Mouse (Mus musculus) bone marrow, adult 2 months (tissue): ENCODE data around the gene Ccdc187. TPM values are rescaled to one million over a fixed set of nuclear protein-coding genes. Genes with fewer than 3 reads are reported as not detected.

Experiments
- H3K27ac ChIP-seq: fragments of 200-500 bp; 2 replicates; pipeline ENCODE4 v1.5.1; 2012; ENCODE audit warnings: low read depth, mild to moderate bottlenecking, control low read depth, inconsistent platforms, low read length; ENCODE audit not compliant: control insufficient read depth, poor library complexity, insufficient read depth
- H3K4me1 ChIP-seq: fragments of 200-500 bp; 2 replicates; pipeline ENCODE4 v1.6.1; 2011; ENCODE audit warnings: low read length; ENCODE audit not compliant: control insufficient read depth, insufficient read depth
- H3K4me3 ChIP-seq: fragments of 200-500 bp; replicated peaks from 2 replicates; pipeline ENCODE3; 2011; ENCODE audit warnings: mild to moderate bottlenecking, low read depth, low read length, control low read depth; ENCODE audit not compliant: control insufficient read depth
- CTCF ChIP-seq: fragments of 200-500 bp; IDR thresholded peaks from 2 replicates; pipeline ENCODE4 v1.5.1; 2011; ENCODE audit warnings: low read length, control low read depth; ENCODE audit not compliant: control insufficient read depth, insufficient read depth
- POLR2A ChIP-seq: fragments of 200-500 bp; IDR thresholded peaks from 2 replicates; pipeline ENCODE4 v1.6.1; 2011; ENCODE audit warnings: low read depth, mild to moderate bottlenecking, control low read depth, low read length, borderline replicate concordance; ENCODE audit not compliant: control insufficient read depth
- WGBS: fragments of 180-500 bp; shearing (Covaris S2); methylation state at CpG from one replicate; pipeline ENCODE4 v1.1.7; 2018; 5-methylcytosine and 5-hydroxymethylcytosine counted together
- polyA plus RNA-seq: library from polyadenylated mRNA; stranded (reverse); fragments of >200 nt; gene quantifications from 2 replicates; pipeline ENCODE4 v1.2.4, GENCODE M21; 2011; ENCODE audit warnings: low replicate concordance; ENCODE audit not compliant: missing spikeins, insufficient read depth, insufficient read length

Gene Ccdc187
- polyA plus RNA-seq, 1 experiment = not detected

DNA sequence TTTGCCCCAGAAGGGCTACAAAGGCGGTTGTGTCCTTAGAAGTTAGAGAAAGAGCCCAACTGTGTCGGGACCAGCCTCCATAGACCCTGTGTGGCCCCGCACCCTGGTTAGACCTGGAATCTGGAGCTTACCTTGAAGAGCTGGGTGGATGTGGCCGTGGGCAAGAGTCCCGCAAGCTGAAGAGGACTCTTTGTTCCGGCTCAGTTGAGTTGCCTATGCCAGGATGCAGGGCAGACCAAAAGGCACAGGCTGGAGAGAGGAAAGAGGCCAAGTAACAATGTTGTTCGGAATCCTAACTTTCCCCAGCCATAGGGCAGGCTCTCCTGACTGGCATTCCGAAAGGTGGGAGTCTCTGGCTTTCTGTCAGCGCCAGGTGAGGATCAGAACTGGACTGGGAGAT is 24.8 kb upstream of the Ccdc187 start:
- TF ChIP-seq CTCF (no peak), POLR2A (no peak)
- WGBS = 80% methylated on average over 9 of the region's 9 CpGs
- peaks cover 4% of the 10 kb centered on the region for H3K4me1 ChIP-seq
- H3K27ac ChIP-seq = no peak overlapping the region
- H3K4me3 ChIP-seq = no peak overlapping the region

DNA sequence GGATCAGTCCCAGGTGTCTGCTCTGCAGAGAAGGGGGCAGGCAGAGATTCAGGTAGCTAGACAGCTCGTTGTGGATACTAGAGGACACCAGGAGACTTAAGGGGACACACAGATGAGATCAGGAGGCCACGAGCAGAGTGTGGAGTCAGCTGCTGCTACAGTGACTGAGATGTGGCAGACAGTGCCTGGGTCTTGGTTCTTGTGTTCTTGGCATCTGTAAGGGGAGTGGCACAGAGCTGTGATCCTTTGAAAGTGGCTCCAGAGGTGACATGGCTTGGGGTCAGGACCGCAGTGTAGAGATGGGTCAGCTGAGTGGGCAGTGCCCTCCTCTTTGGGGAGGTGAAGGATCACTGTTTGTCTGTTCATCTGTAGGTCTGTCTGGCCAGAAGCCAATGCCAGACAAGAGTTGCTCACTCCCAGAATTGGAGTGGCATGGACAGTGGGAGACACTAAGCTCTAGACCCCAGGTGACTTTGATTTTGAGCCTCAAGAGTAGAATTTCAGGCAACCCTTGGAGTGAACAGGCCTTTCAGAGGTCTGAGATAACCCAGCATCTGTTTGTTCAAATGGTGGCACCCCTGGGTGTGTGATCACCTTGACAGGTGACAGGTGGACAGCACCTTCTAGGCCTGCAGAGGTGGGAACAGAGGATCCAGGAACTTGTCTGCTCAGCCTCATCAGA is 23.8 kb upstream of the Ccdc187 start:
- no peak for TF ChIP-seq POLR2A
- TF ChIP-seq CTCF = no peak
- peaks cover 4% of the 10 kb centered on the region for H3K4me1 ChIP-seq
- H3K27ac ChIP-seq = no peak overlapping the region
- H3K4me3 ChIP-seq = no peak overlapping the region
- WGBS = 80% methylated on average over 3 of the region's 3 CpGs

DNA sequence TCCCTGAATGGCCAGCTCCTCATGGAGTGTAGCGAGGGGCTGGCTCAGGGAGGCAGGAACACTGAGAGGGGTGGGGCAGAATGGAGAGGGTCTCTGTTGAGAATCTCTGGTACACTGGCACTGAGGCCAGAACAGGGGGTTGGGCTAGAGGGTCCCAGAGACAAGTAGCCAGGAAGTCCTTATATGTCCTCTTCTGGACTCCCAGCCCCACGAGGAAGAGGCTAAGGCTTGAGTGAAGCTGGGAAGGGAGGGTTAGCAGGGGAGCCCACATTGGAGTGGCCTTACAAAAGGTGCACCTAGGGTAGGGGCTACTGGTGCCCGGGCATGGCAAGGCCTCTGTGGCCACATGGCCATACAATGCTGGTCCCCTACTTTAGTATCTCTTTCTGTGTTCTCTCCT is 23.0 kb upstream of the Ccdc187 start:
- H3K27ac ChIP-seq = no peak overlapping the region
- no peak overlapping the region for H3K4me3 ChIP-seq
- peaks cover 4% of the 10 kb centered on the region for H3K4me1 ChIP-seq
- WGBS = 64% methylated on average over 3 of the region's 3 CpGs
- no peak for TF ChIP-seq POLR2A
- TF ChIP-seq CTCF = no peak

DNA sequence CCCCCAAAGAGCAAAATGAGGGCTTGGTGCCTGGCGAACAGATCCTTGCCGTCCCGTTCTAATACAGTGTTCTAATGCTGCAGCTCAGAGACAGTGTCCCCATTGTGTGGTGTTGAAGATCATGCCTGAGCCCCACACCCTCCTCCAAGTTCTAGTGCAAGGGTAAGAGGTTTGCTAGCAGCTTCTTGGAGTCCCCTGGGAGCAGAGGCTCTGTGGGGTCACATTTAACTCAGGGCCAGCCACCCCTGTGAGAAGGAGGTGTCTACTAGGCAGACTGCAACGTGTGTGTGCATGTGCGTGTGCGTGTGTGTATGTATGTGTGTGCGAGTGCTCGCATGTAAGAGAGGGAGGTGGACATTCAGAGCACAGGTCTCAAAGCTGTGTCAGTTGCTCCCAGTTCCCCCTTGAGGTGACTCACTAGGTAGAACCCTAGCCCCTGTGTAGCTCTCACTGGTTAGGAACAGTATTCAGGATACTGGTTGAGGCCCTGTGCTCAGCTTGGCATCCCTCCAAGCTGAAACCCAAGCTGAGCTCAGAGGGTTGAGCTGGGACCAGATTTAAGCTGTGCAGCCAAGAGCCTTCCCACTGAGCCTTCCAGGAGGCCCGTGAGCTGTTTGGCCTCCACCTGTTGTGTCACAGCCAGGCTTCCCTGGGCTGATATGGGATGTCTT is 22.4 kb upstream of the Ccdc187 start:
- WGBS = 50% methylated on average over 9 of the region's 9 CpGs
- H3K4me3 ChIP-seq = no peak overlapping the region
- no peak overlapping the region for H3K27ac ChIP-seq
- H3K4me1 ChIP-seq = peaks cover 6% of the 10 kb centered on the region
- TF ChIP-seq CTCF (no peak), POLR2A (no peak)

DNA sequence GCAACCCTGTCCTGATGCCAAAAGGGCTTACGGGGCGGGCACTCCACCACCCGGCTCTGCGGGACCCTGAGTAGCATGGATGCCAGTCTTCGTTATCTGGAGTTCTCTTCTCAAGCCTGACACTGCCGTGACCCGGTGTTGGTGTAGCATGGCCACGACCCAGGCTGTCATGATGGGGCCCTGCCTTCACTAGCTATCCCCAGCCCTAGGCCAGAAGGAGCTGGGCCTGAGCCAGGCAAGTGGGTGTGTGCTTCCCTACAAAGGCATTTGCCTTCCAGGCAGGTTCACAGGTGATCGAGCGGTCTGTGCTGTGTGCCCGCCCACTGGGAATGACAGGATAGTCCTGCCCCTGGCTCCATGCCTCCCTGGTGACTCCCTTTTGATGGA is 21.6 kb upstream of the Ccdc187 start:
- WGBS = 6% methylated on average over 11 of the region's 11 CpGs
- Histone ChIP-seq H3K4me3 (peak overlapping the region; percentile 66), H3K4me1 (peaks cover 9% of the 10 kb centered on the region), H3K27ac (peak overlapping the region; percentile 38; the same call in 1 of the 2 replicates)
- no peak for TF ChIP-seq POLR2A
- no peak for TF ChIP-seq CTCF

DNA sequence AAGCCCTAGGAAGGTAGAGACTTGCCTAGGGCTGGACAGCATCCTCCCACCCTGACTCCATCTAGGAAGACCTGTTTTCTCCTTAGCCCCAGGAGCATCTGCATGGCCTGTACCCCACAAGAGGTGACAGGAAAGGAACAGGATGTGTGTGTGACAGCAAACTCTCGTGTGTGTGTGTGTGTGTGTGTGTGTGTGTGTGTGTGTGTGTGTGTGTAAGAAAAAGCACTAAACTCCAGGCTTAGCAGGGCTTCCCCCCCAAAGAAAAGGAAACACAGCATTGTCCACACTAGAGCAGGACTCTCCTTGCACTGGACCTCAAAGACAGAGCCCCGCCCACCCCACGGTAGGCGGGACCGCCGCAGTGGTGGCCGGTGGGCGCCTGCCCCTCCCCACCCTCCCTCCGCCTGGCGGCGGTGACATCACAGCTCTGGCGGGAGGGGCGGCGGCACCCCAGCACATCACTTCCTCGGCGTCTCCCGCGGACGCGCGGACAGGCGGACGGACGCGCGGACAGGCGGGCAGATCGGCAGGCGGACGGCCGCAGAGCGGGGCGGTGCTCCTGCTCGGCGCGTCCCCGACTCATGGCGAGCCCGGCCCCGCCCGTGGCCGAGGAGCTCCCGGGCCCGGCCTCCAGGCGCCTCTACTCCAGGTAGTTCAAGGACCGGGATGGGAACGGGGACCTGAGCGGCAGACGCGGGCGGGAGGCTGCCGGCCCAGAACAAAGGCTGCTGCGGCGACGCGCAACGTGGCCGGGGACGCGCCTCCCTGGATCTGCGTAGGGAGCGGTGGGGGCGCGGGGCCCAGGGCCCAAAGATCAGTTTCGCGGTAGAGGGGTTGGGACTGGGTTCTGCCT is 20.9 kb upstream of the Ccdc187 start, which contains the start of gene Gpsm1:
Gene Gpsm1 (plus strand): TSS at position 444 of the 853 bp plus-strand sequence.
- Histone ChIP-seq H3K27ac (peak within 1 kb of the TSS; percentile 38; the same call in 1 of the 2 replicates), H3K4me3 (peak within 1 kb of the TSS; percentile 66), H3K4me1 (peaks cover 9% of the 10 kb centered on the region)
- TF ChIP-seq POLR2A (no peak), CTCF (no peak)
- WGBS = under 1% methylated on average over 59 of the region's 66 CpGs

DNA sequence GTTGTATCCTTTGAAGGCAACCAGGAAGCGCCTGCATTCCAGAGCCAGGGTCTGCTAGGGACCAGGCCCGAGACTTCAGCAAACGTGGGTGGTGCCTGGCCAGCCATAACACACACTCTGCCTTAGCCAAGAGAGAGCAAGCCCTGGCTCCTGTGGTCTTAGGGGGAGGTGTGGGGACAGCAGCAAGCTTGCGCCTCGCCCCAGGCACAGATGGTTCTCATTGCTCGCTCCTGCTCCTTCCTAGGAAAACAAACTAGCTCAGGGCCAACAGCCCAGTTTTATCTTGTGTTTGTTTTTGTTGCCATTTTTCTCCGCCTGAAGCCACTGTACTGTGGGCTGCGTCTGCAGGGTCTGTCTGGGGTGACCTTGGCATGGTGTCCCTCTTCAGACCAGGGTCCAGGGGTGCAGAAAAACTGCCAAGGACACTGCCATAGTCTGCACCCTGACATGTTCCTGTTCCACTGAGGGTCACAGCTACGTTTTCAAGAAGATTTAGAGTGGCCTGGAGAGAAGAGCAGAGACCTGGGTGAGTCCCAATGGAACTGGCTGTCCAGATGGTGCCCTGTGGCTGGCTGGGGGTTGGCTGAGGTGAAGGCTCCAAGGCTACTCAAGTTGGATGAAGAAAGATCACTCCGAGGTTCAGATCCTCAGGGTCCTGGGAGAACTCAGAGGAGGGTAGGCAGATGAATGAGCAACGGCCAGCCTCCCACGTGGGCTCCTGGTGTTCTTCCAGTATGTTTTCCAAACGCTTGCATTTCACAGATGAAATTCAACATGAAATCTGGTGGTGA is 20.1 kb upstream of the Ccdc187 start:
- TF ChIP-seq POLR2A = no peak
- TF ChIP-seq CTCF = no peak
- WGBS = 69% methylated on average over 13 of the region's 13 CpGs
- peak overlapping the region; percentile 39 for H3K4me3 ChIP-seq
- peaks cover 9% of the 10 kb centered on the region for H3K4me1 ChIP-seq
- no peak overlapping the region for H3K27ac ChIP-seq

DNA sequence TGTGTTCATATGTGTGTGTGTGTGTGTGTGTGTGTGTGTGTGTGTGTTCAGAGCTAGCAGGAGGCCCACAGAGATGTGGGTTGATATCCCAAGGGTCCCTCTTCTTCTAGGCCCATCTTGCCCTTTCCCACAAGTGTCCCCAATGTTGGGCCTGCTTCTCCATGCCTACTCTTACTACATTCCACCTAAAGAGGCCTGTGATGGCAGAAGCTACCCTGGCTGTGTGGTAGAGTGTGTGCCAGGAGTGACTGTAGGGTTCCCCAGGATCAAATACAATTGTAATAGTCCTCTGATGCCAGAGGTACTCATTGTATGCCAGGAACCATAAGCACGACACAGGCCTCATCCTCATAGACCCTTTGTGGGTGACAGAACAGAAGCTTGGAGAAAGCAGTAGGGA is 19.0 kb upstream of the Ccdc187 start:
- H3K27ac ChIP-seq = no peak overlapping the region
- no peak for TF ChIP-seq POLR2A
- no peak for TF ChIP-seq CTCF
- H3K4me3 ChIP-seq = no peak overlapping the region
- H3K4me1 ChIP-seq = peaks cover 9% of the 10 kb centered on the region
- WGBS = 71% methylated on average over 1 of the region's 1 CpGs

DNA sequence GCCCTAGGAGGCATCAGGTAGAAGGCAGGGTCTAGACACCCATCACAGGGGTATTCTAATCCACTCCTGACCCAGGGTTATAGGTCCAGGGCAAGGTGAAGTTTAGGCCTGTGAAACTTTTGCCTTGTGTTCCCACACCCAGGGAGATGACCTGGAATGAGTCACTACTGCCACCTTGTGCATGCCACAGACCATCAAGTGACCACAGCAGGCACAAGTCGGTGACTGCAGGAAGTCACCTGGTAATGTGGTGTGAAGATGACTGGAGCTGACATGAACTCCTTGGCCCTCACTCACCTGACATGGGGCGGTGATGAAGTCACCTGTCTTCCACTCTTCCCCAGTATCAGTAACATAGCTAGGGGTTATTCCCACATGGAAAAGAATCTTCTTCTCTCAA is 18.5 kb upstream of the Ccdc187 start:
- H3K27ac ChIP-seq = no peak overlapping the region
- H3K4me3 ChIP-seq = no peak overlapping the region
- H3K4me1 ChIP-seq = peaks cover 9% of the 10 kb centered on the region
- TF ChIP-seq POLR2A (no peak), CTCF (peak; percentile 36; the same call in 1 of the 2 replicates)
- 43% methylated on average over 2 of the region's 2 CpGs for WGBS
